Comparison of ENCODE assay signal across 20 mouse cellular contexts in the genomic region with DNA sequence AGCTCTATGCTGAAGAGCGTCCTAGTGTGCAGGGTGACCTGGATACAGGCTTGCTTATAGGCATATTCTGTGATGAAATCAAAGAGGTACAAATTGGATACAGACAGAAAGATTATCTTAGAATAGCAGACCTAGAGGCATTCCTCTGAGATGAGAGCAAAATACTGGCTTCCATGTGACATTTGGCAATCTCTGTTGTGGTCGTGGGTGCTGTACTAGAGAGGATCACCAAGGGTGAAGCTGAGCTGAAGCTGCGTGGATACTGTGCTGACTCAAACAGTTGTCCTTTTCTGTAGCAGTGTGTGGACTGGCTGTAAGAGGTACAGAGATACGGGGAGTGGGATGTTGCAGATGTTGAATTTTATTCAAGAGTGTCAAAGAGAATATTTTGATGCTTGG. TPM values are rescaled to one million over a fixed set of nuclear protein-coding genes. Genes with fewer than 3 reads are reported as not detected.
DNase-seq lines count a peak whose midpoint lies in the region; ATAC-seq lines count a peak whose summit lies in the region.
"Had no signal": no experiment of that assay in that cellular context is flagged by ENCODE, and none has a peak within 500 bp of the region (broad histone marks: within the 10 kb centered on the region; RNA-seq: fewer than 3 reads in every experiment).

No protein-coding gene starts in this region.

- H3K4me2 ChIP-seq in liver, embryonic 13.5 days, result no peak overlapping the region
- H3K4me2 ChIP-seq in liver, embryonic 11.5 days, result no peak overlapping the region
- H3K4me2 ChIP-seq: hindbrain, embryonic 14.5 days; limb, embryonic 13.5 days; lung, embryonic 14.5 days; midbrain, embryonic 15.5 days; neural tube, embryonic 15.5 days had no signal

- intact Hi-C loops in heart, postnatal 36 days (cut with DNase I), result no loop called here

- H3K4me1 ChIP-seq in liver, embryonic 13.5 days (replicated peaks), result peaks cover 59% of the 10 kb centered on the region
- H3K4me1 ChIP-seq in liver, embryonic 11.5 days (replicated peaks; ENCODE audit: control insufficient read depth, insufficient read depth, low read length), result peaks cover 17% of the 10 kb centered on the region
- H3K4me1 ChIP-seq in brown adipose tissue, adult 24 weeks (ENCODE audit: control insufficient read depth, insufficient read depth, insufficient read length, low read length), result peaks cover 31% of the 10 kb centered on the region
- H3K4me1 ChIP-seq: embryonic facial prominence, embryonic 10.5 days; limb, embryonic 13.5 days; midbrain, embryonic 15.5 days had no signal

- ATAC-seq in liver, embryonic 13.5 days (ENCODE audit: low read depth), result no peak
- ATAC-seq in liver, embryonic 11.5 days (replicated peaks; ENCODE audit: low FRiP score), result no peak
- ATAC-seq: activated CD4-positive, CD25-positive, alpha-beta regulatory T cell, adult 4 months; midbrain, embryonic 15.5 days; Patski had no signal

- H3K27ac ChIP-seq in liver, embryonic 13.5 days, result peak overlapping the region; percentile 89
- H3K27ac ChIP-seq in liver, embryonic 11.5 days (ENCODE audit: low read depth, low read length), result no peak overlapping the region
- peak overlapping the region; percentile 60; the same call in 1 of the 2 replicates for H3K27ac ChIP-seq in brown adipose tissue, adult 24 weeks (replicated peaks; ENCODE audit: low read depth, low read length)
- H3K27ac ChIP-seq: embryonic facial prominence, embryonic 10.5 days; hindbrain, embryonic 14.5 days; limb, embryonic 13.5 days; midbrain, embryonic 15.5 days; neural tube, embryonic 15.5 days had no signal

- WGBS in liver, embryonic 13.5 days (ENCODE audit: insufficient replicate concordance), result 52% methylated on average over 4 of the region's 4 CpGs
- 70% methylated on average over 4 of the region's 4 CpGs for WGBS in liver, embryonic 11.5 days

- no peak overlapping the region for H3K4me3 ChIP-seq in liver, embryonic 13.5 days (replicated peaks)
- H3K4me3 ChIP-seq in liver, embryonic 11.5 days (ENCODE audit: low read depth, low read length), result no peak overlapping the region
- H3K4me3 ChIP-seq in brown adipose tissue, adult 24 weeks (ENCODE audit: insufficient read depth, low read depth, low read length), result no peak overlapping the region
- H3K4me3 ChIP-seq: embryonic facial prominence, embryonic 10.5 days; limb, embryonic 13.5 days; midbrain, embryonic 15.5 days; myocyte; neural tube, embryonic 15.5 days had no signal

- no peaks in the 10 kb centered on the region for H3K27me3 ChIP-seq in liver, embryonic 13.5 days
- no peaks in the 10 kb centered on the region for H3K27me3 ChIP-seq in liver, embryonic 11.5 days (replicated peaks; ENCODE audit: control insufficient read depth, insufficient read depth, low read length)
- H3K27me3 ChIP-seq: limb, embryonic 13.5 days; midbrain, embryonic 15.5 days; neural tube, embryonic 15.5 days; Patski had no signal

- H3K9me3 ChIP-seq in liver, embryonic 13.5 days (replicated peaks), result no peaks in the 10 kb centered on the region
- H3K9me3 ChIP-seq in liver, embryonic 11.5 days (ENCODE audit: control insufficient read depth, low read length), result no peaks in the 10 kb centered on the region
- H3K9me3 ChIP-seq: embryonic facial prominence, embryonic 10.5 days; limb, embryonic 13.5 days; midbrain, embryonic 15.5 days; neural tube, embryonic 15.5 days had no signal

- H3K9ac ChIP-seq in liver, embryonic 13.5 days, result 0 out of 2 replicates have a peak overlapping the region, but pooled peaks have one; percentile 8
- no peak overlapping the region for H3K9ac ChIP-seq in liver, embryonic 11.5 days (ENCODE audit: low read depth, low read length)
- H3K9ac ChIP-seq: hindbrain, embryonic 14.5 days; limb, embryonic 13.5 days; lung, embryonic 14.5 days; midbrain, embryonic 15.5 days; neural tube, embryonic 15.5 days had no signal

- H3K36me3 ChIP-seq in liver, embryonic 13.5 days, result peaks cover 11% of the 10 kb centered on the region
- H3K36me3 ChIP-seq in liver, embryonic 11.5 days (ENCODE audit: control insufficient read depth, insufficient read depth, low read length), result no peaks in the 10 kb centered on the region
- H3K36me3 ChIP-seq: embryonic facial prominence, embryonic 10.5 days; limb, embryonic 13.5 days; midbrain, embryonic 15.5 days; neural tube, embryonic 15.5 days had no signal

- DNase-seq in heart, adult 11 months, result peak; percentile 66
- DNase-seq in heart, postnatal 36 days, result no peak
- DNase-seq in liver, embryonic 13.5 days, result no peak
- no peak for DNase-seq in liver, embryonic 11.5 days (ENCODE audit: low spot score)
- peak; percentile 31 for DNase-seq in 416B (ENCODE audit: low read depth)
- DNase-seq in kidney, postnatal 4 days, result no peak
- no peak for DNase-seq in adipocyte (ENCODE audit: low spot score)
- DNase-seq: adrenal gland, postnatal 25 days; heart, postnatal 14 days; lung, embryonic 14.5 days; spleen, adult 18-20 months had no signal

RNA-seq across cellular contexts. Expression of a gene that starts 7.8 kb away (rescaled TPM):
- 10 to 100 TPM; 45.2 to 45.4 TPM for total RNA-seq in heart, postnatal 36 days (2021)
- 10.7 and 14.4 TPM in 2 replicates for polyA plus RNA-seq in liver, embryonic 13.5 days (2015; fragmentation: Nextera tagmentation; extraction: Ambion mirVana)
- 12.9 and 16.7 TPM in 2 replicates for polyA plus RNA-seq in liver, embryonic 11.5 days (2014; fragmentation: Nextera tagmentation; extraction: Ambion mirVana)
- 43.3 and 57.1 TPM in 2 replicates for polyA plus RNA-seq in brown adipose tissue, adult 24 weeks (2012; ENCODE audit: insufficient read depth, insufficient read length, missing spikeins)

RNA-seq across cellular contexts. Expression of a gene that starts 7.9 kb away (rescaled TPM):
- 10 to 100 TPM; 49.4 to 56.2 TPM for total RNA-seq in heart, postnatal 36 days (2021)
- 17.3 and 21.4 TPM in 2 replicates for polyA plus RNA-seq in liver, embryonic 13.5 days (2015; fragmentation: Nextera tagmentation; extraction: Ambion mirVana)
- 25.0 and 31.9 TPM in 2 replicates for polyA plus RNA-seq in liver, embryonic 11.5 days (2014; fragmentation: Nextera tagmentation; extraction: Ambion mirVana)
- 82.7 and 125 TPM in 2 replicates for polyA plus RNA-seq in brown adipose tissue, adult 24 weeks (2012; ENCODE audit: insufficient read depth, insufficient read length, missing spikeins)

RNA-seq across cellular contexts. Expression of a gene that starts 36.1 kb away (rescaled TPM):
- 1 to 10 TPM; 6.9 to 7.2 TPM for total RNA-seq in heart, postnatal 36 days (2021)
- polyA plus RNA-seq in liver, embryonic 13.5 days (2015; fragmentation: Nextera tagmentation; extraction: Ambion mirVana), result 6.6 and 7.9 TPM in 2 replicates
- 14.0 and 17.3 TPM in 2 replicates for polyA plus RNA-seq in liver, embryonic 11.5 days (2014; fragmentation: Nextera tagmentation; extraction: Ambion mirVana)
- 3.0 and 6.1 TPM in 2 replicates for polyA plus RNA-seq in brown adipose tissue, adult 24 weeks (2012; ENCODE audit: insufficient read depth, insufficient read length, missing spikeins)

Comparison
In these comparisons a context has a peak if more than half of its experiments do, and no peak if none do; other contexts are left out.
1. DNase-seq: peak in heart, adult 11 months (single experiment) and 416B (single experiment); none in heart, postnatal 36 days (0 of 2), liver, embryonic 13.5 days (single experiment), liver, embryonic 11.5 days (single experiment), kidney, postnatal 4 days (0 of 2) and adipocyte (single experiment).